Mouse (Mus musculus) cerebellum, postnatal 10 days (tissue): ENCODE measurements around the gene Zfp335.

ENCODE experiments used
- DNase-seq, 2 experiments: peaks; one replicate each; pipeline ENCODE4 v3.0.0; 2021; ENCODE audit warnings: mixed read lengths in 2 of 2

Gene Zfp335

GRCm38 (mm10) chr2:164911086-164912048 lies at the start of gene Zfp335:
TSS of gene Zfp335 (minus strand) at chr2:164911757.
- peak; percentile 96 to 98 for DNase-seq

DNA sequence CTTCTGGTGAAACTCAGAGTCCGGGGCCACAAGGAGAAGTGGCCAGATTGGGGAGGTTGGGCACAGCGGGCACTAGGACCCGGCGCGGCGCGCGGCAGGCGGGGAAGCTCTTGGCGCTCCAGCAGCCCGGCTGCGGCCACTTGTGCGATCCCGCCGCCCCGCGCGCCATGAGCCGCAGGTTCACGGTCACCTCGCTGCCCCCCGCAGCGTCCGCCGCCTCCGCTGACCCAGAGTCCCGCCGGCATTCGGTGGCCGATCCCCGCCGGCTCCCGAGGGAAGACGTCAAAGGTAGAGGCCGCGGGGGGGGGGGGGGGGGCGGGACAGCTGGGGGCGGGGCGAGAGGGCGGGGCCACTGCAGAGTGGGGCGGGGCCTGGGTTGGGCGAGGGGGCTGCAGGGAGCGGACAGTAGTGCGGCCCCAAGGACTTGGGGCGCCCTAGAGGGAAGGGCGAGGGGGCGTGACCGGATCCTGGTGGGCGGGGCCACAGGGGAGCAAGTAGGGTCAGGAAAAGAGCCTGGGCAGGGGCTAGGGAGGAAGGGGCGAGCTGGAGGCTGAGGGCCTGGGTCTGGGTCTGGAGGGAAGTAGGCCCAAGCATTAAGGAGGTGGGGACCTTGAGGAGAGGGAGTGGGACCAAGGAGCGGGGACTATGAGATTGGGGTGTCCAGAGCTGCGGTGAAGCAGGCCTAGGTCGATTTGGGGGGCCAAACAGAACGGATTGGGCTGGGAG lies 49.3 kb upstream of the Zfp335 start, which contains the start of gene Slc12a5:
TSS of gene Slc12a5 (plus strand) at position 87 of the 726 bp plus-strand sequence.
- peak; percentile 83 to 85 for DNase-seq

DNA sequence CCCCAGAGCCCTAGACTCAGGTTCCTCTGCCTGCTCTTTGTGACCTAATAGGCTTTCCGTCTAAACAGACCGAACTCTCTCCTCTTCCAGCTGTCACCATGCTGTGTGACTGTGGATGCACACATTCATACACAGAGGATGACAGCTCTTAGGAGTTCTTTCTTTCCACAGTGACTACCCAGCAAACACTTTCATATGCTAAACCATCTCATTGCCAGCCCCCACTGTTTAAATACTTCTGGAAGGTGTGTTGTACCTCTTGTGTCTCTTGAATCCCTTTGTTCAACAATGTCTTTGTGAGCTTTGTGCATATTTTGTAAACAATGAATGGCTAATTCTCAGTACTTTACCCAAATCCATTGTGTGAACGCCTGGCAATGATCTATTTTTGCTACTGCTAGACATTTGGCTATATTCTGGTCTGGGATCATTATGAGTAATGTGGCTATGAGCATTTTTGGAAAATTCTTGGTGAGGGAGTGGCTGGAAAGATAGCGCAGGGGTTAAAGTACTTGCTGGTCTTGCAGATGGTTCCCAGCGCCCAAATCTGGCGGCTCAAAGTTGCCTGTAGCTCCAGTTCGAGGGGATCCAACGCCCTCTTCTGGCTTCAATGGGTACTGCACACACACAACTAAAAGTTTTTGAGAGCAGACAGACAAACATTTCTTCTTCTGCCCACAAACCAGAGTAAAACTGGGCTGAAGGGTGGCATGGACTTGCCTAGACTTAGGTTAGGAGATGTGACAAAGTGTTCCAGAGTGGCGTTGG lies 46.2 kb upstream of the Zfp335 start:
- DNase-seq = no peak

- DNase-seq = no peak
These were observed 44.6 kb upstream of the Zfp335 start for GRCm38 (mm10) chr2:164956195-164956594.

DNA sequence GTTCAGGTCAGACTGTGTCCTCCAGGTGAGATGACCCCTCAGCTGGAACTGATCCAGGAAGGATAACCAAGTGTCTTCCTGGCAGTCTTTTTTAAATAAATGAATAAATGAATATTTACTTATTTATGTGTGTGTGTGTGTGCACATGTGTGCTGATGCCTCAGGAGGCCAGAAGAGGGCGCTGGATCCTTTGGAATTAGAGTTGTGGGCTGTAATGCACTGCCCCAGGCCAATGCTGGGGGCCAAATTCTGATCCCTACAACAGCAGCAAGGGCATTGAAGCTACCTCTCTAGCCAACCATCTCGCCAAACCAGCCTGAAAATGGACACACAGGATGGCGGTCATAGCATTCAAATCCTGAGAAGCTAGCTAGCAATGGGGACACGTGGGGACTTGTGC lies 44.2 kb upstream of the Zfp335 start:
- no peak for DNase-seq

DNA sequence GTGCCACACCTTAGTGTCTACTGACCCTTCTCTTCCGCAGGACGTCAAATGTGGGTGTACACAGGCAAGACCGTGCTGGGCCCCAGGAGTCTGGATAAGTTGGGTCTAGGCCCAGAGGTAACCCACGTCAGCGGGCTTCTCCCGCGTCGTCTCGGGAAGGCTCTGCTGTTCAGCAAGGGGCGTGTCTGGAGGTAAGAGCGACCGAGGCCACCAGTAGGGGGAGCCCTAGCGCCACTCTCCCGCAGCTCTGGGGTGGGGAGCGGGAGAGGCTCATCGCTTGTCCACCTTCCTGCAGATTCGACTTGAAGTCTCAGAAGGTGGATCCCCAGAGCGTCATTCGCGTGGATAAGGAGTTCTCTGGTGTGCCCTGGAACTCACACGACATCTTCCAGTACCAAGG lies 41.7 kb upstream of the Zfp335 start:
- peak; percentile 95 to 97 for DNase-seq

DNA sequence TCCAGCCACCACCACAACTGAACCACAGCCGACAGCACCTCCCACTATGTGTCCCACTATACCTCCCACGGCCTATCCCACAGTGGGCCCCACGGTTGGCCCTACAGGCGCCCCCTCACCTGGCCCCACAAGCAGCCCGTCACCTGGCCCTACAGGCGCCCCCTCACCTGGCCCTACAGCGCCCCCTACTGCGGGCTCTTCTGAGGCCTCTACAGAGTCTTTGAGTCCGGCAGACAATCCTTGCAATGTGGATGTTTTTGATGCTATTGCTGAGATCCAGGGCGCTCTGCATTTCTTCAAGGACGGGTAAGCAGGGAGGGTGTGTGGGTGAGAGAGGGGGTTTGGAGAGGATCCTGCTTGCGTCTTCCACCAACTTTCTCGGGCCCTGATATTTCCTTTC lies 40.9 kb upstream of the Zfp335 start:
- DNase-seq = peak; percentile 14 to 41

- DNase-seq = peak; percentile 25 to 52
These were observed 40.2 kb upstream of the Zfp335 start for GRCm38 (mm10) chr2:164951745-164952144.

GRCm38 (mm10) chr2:164950501-164950900 lies 38.9 kb upstream of the Zfp335 start:
- DNase-seq = peak; percentile 50 to 74

- DNase-seq = peak in 1 of 2 experiments; percentile 8
These were observed 37.4 kb upstream of the Zfp335 start for GRCm38 (mm10) chr2:164948962-164949361.

DNA sequence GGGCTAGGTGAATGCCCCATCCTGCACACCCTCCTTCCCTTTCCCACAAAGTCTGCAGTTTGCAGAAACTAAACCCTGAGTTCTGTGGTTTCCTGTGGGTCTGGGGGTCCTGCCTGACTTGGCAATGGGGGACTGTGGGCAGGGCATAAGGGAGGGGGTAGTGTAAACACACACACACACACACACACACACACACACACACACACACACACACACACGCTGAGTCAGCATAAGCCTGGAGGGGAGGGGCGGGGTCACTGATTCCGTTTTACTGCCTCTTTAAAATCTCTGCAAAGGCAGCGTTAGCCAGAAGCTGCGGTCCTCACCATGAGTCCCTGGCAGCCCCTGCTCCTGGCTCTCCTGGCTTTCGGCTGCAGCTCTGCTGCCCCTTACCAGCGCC lies 36.4 kb upstream of the Zfp335 start:
- peak; percentile 40 to 41 for DNase-seq

DNA sequence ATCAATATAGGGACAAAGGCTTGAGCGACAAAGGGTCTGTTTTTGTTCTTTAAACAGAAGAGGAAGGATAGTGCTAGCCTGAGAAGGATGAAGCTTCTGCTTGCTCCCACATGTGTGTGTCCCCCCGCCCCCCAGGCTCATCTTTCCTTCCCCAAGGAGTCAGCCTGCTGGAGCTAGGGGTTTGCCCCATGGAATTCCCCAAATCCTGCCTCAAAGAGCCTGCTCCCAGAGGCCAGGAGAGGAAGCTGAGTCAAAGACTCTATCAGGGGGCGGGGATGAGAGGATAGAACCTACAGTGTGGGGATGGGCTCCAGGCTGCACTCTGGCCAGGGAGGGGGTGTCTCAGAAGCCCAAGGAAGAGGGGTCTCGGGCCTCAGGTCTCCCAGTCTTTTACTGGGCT lies 35.9 kb upstream of the Zfp335 start:
- DNase-seq = peak in 1 of 2 experiments; percentile 4

- peak in 1 of 2 experiments; percentile 1 for DNase-seq
These were observed 31.2 kb upstream of the Zfp335 start for GRCm38 (mm10) chr2:164942692-164943290.

GRCm38 (mm10) chr2:164940140-164940830 lies 28.7 kb upstream of the Zfp335 start, which contains the start of gene Mmp9:
TSS of gene Mmp9 (plus strand) at chr2:164940780.
- peak in 1 of 2 experiments; percentile 2 for DNase-seq

DNA sequence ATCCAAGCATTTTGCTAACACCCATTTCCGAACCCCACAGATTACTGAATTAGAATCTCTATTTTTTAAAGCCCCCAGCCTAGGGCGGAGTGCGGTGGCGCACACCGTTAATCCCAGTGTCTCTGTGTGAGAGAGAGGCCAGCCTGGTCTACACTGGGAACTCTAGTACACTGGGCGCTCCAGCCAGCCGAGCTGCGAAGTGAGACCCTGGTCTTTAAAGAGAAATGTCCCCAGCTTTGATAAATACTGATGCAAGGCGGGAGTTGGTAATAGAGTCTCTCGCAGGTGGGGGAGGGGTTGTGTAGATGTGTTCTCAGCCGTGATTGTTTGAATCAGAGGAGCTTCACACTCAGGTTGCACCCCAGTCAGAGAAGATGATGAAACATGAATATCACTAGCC lies 27.5 kb upstream of the Zfp335 start:
- DNase-seq = peak; percentile 36 to 67

GRCm38 (mm10) chr2:164938146-164939091 lies 26.9 kb upstream of the Zfp335 start:
- DNase-seq = peak; percentile 50 to 51

DNA sequence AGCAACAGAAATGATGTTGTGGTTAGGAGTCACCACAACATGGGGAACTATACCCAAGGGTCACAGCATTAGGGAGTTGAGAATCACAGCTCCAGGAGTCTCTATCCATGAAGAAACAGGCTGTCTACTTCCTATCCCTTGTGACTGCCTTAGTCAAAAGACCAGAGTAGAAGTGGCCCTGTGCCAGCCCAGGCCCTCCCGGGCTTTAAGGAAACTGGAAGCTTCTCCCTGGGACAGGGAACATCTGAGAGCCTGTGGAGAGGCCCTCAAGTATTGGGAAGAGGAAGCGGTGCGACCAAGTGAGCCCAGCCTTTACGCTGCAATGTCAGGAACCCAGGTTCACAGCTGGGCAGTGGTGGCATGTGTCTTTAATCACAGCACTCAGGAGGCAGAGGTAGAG lies 24.4 kb upstream of the Zfp335 start:
- DNase-seq = peak in 1 of 2 experiments; percentile 12

DNA sequence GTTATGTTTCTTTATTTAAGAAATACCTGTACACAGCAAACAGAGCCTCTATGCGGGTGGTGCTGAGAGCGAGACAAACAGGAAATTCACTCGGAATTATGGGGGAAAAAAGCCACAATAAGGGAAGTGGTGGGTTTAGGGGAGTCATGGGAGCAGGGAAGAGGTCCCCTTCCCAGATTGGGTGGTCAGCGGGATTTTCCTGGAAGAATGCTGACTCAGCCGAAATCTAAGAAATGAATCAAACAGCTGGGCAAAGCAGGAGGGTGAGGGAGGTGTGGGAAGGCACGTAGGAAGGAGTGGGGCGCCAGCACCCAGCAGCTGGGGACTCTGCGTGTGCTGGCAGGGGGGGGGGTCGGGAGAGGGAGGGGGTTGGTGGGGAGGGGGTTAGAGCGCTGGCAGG lies 22.0 kb upstream of the Zfp335 start:
- DNase-seq = no peak

DNA sequence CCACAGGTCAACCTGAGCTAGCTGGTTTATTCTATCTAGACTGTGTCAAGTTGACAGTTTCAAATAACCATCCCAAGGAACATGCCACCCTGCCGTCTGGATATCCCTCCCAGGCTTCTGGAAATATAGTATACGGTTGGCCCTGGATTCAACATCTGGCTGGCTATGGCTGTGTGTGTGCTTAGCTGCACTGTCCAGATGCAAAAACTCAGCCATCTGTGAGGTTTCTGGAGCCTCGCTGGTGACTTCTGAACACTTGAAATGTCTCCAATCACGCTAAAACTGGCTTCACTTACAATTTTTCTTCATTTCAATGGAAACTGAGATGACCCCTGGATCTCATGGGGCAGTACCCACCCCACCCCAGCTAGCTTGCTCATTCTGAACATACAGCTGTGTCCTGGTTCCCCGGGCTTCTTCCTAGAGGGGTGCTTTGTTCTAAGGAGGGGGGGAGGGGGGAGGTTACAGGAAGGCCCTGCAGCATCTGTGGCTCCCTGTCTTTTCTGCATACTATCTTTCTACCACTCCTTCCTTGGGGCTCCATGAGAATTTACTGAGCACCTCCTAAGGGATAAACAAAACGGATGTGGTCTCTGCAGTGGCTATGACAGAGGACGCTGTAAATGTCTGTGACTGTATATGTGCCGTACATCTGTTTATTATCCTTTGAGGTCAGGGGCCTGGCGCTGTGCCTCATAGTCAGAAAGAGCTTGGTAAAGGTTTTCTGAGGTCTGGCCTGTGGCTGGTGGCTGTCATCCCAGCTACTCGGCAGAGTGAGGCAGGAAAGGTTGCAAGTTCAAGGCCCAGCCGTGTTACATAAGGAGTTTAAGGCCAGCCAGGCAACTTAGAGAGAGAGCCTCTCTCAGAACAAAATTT lies 19.4 kb upstream of the Zfp335 start:
- DNase-seq = no peak
